ENCODE assay signal across 16 mouse cellular contexts in genomic region chr12:104808421-104809067, GRCm38 (mm10). TPM values are rescaled to one million over a fixed set of nuclear protein-coding genes. Genes with fewer than 3 reads are reported as not detected.
DNase-seq lines count a peak whose midpoint lies in the region; ATAC-seq lines count a peak whose summit lies in the region.
"Had no signal": no experiment of that assay in that cellular context is flagged by ENCODE, and none has a peak within 500 bp of the region (broad histone marks: within the 10 kb centered on the region; RNA-seq: fewer than 3 reads in every experiment).

No protein-coding gene starts in this region.

- no peak overlapping the region for H3K27ac ChIP-seq in kidney, embryonic 15.5 days
- H3K27ac ChIP-seq in intestine, embryonic 16.5 days (ENCODE audit: low read length) = no peak overlapping the region
- H3K27ac ChIP-seq: heart, embryonic 10.5 days; hindbrain, embryonic 15.5 days; lung, embryonic 15.5 days; midbrain, embryonic 13.5 days had no signal

- no peaks in the 10 kb centered on the region for H3K36me3 ChIP-seq in kidney, embryonic 15.5 days
- no peaks in the 10 kb centered on the region for H3K36me3 ChIP-seq in intestine, embryonic 16.5 days (ENCODE audit: control insufficient read depth, insufficient read depth, low read length)
- H3K36me3 ChIP-seq: heart, embryonic 10.5 days; hindbrain, embryonic 15.5 days; lung, embryonic 15.5 days; midbrain, embryonic 13.5 days had no signal

- no peak overlapping the region for H3K4me3 ChIP-seq in kidney, embryonic 15.5 days (replicated peaks)
- H3K4me3 ChIP-seq in intestine, embryonic 16.5 days (ENCODE audit: low read length) = no peak overlapping the region
- H3K4me3 ChIP-seq: heart, embryonic 10.5 days; hindbrain, embryonic 15.5 days; lung, embryonic 15.5 days; midbrain, embryonic 13.5 days had no signal

- 37% methylated on average over 17 of the region's 17 CpGs for WGBS in kidney, embryonic 15.5 days
- WGBS in intestine, embryonic 16.5 days = 49% methylated on average over 17 of the region's 17 CpGs

- ATAC-seq in kidney, embryonic 15.5 days (replicated peaks; ENCODE audit: low FRiP score) = peak; percentile 44; the same call in 1 of the 2 replicates
- ATAC-seq in intestine, embryonic 16.5 days = peak; percentile 71
- no peak for ATAC-seq in erythroid progenitor cell, adult 5-6 weeks (replicated peaks; ENCODE audit: low FRiP score, poor library complexity, severe bottlenecking)
- ATAC-seq: midbrain, embryonic 13.5 days had no signal

- H3K4me1 ChIP-seq in kidney, embryonic 15.5 days = peaks cover 38% of the 10 kb centered on the region
- peaks cover 25% of the 10 kb centered on the region for H3K4me1 ChIP-seq in intestine, embryonic 16.5 days (ENCODE audit: control insufficient read depth, insufficient read depth, low read length)
- H3K4me1 ChIP-seq: lung, embryonic 15.5 days; midbrain, embryonic 13.5 days had no signal

- peak; percentile 29 for DNase-seq in gastrocnemius, postnatal 10 days
- DNase-seq in gastrocnemius, adult 18-20 months (ENCODE audit: low spot score) = no peak
- no peak for DNase-seq in kidney, adult 18-20 months
- peak; percentile 25 to 35 for DNase-seq in adrenal gland, postnatal 36 days
- DNase-seq in ovary, postnatal 14 days (ENCODE audit: low spot score) = no peak
- DNase-seq: cerebellum, adult 11-12 months; layer of hippocampus, postnatal 36 days; left cerebral cortex, postnatal 4 days; thymus, postnatal 14 days had no signal

- no peaks in the 10 kb centered on the region for H3K9me3 ChIP-seq in kidney, embryonic 15.5 days (replicated peaks)
- H3K9me3 ChIP-seq in intestine, embryonic 16.5 days (ENCODE audit: control insufficient read depth, low read length) = no peaks in the 10 kb centered on the region
- H3K9me3 ChIP-seq: heart, embryonic 10.5 days; hindbrain, embryonic 15.5 days; lung, embryonic 15.5 days; midbrain, embryonic 13.5 days had no signal

- H3K9ac ChIP-seq in kidney, embryonic 15.5 days = no peak overlapping the region
- H3K9ac ChIP-seq in intestine, embryonic 16.5 days (ENCODE audit: low read depth, low read length) = no peak overlapping the region
- H3K9ac ChIP-seq: hindbrain, embryonic 15.5 days; lung, embryonic 15.5 days; midbrain, embryonic 13.5 days had no signal

- H3K4me2 ChIP-seq in kidney, embryonic 15.5 days = no peak overlapping the region
- 0 out of 2 replicates have a peak overlapping the region, but pooled peaks have one; percentile 3 for H3K4me2 ChIP-seq in intestine, embryonic 16.5 days (ENCODE audit: low read depth, low read length)
- H3K4me2 ChIP-seq: hindbrain, embryonic 15.5 days; lung, embryonic 15.5 days; midbrain, embryonic 13.5 days had no signal

- H3K27me3 ChIP-seq in kidney, embryonic 15.5 days = 0 out of 2 replicates have a peak, but pooled peaks cover 3% of the 10 kb centered on the region
- no peaks in the 10 kb centered on the region for H3K27me3 ChIP-seq in intestine, embryonic 16.5 days (replicated peaks; ENCODE audit: control insufficient read depth, insufficient read depth, low read length)
- H3K27me3 ChIP-seq: hindbrain, embryonic 15.5 days; lung, embryonic 15.5 days; midbrain, embryonic 13.5 days had no signal

RNA-seq across cellular contexts. Expression of gene Clmn, which starts 56.3 kb away (rescaled TPM):
- total RNA-seq in gastrocnemius, postnatal 10 days (2021) = 1 to 10 TPM; 4.2 TPM
- 1 to 10 TPM; 1.6 to 2.4 TPM for total RNA-seq in gastrocnemius, adult 18-20 months (2021)
- polyA plus RNA-seq in kidney, embryonic 15.5 days (2015; fragmentation: Nextera tagmentation; extraction: Ambion mirVana) = 4.9 and 5.5 TPM in 2 replicates
- 10 to 100 TPM in 1 of 2 experiments, 1 to 10 TPM in 1; 7.9 to 13.2 TPM for total RNA-seq in adrenal gland, postnatal 36 days (2021)
- polyA plus RNA-seq in intestine, embryonic 16.5 days (2015; fragmentation: Nextera tagmentation; extraction: Ambion mirVana) = 2.9 and 3.0 TPM in 2 replicates
- not detected in 2 replicates for total RNA-seq in erythroid progenitor cell, adult 5-6 weeks (2015; ENCODE audit: low replicate concordance)
- total RNA-seq in erythroid progenitor cell, adult 5-6 weeks (2017; ENCODE audit: low replicate concordance) = not detected in 2 replicates

RNA-seq across cellular contexts. Expression of gene Dicer1, which starts 56.8 kb away (rescaled TPM):
- total RNA-seq in gastrocnemius, postnatal 10 days (2021) = 10 to 100 TPM; 36.7 to 40.4 TPM
- total RNA-seq in gastrocnemius, adult 18-20 months (2021) = 10 to 100 TPM; 34.0 to 37.7 TPM
- polyA plus RNA-seq in kidney, embryonic 15.5 days (2015; fragmentation: Nextera tagmentation; extraction: Ambion mirVana) = 28.9 and 29.8 TPM in 2 replicates
- total RNA-seq in adrenal gland, postnatal 36 days (2021) = 10 to 100 TPM; 45.5 to 52.2 TPM
- polyA plus RNA-seq in intestine, embryonic 16.5 days (2015; fragmentation: Nextera tagmentation; extraction: Ambion mirVana) = 10.4 and 11.2 TPM in 2 replicates
- 14.3 and 18.7 TPM in 2 replicates for total RNA-seq in erythroid progenitor cell, adult 5-6 weeks (2015; ENCODE audit: low replicate concordance)
- 10.5 and 27.6 TPM in 2 replicates for total RNA-seq in erythroid progenitor cell, adult 5-6 weeks (2017; ENCODE audit: low replicate concordance)

Comparison
In these comparisons a context has a peak if more than half of its experiments do, and no peak if none do; other contexts are left out.
1. DNase-seq: peak in gastrocnemius, postnatal 10 days (single experiment) and adrenal gland, postnatal 36 days (2 of 2); none in gastrocnemius, adult 18-20 months (single experiment), kidney, adult 18-20 months (single experiment) and ovary, postnatal 14 days (single experiment).